Mouse (Mus musculus) forebrain, postnatal 0 days (tissue): ENCODE data around the gene Tlk1. TPM values are rescaled to one million over a fixed set of nuclear protein-coding genes. Genes with fewer than 3 reads are reported as not detected.
A peak's percentile ranks its signal among the peaks of the same experiment; 100 is the strongest.

ENCODE experiments used
- ATAC-seq: fragments of 200-750 bp; cut with Nextera tagmentation; 2 replicates; pipeline ENCODE4 v1.8.0; 2017; ENCODE audit warnings: mild to moderate bottlenecking, moderate library complexity
- DNase-seq: peaks from one replicate; pipeline ENCODE4 v3.0.0-alpha.2; 2015
- H3K27ac ChIP-seq: fragments of 300-500 bp; sonication (generic); 2 replicates; pipeline ENCODE4 v1.5.1; 2014; ENCODE audit warnings: low read depth, mild to moderate bottlenecking, antibody characterized with exemption, low read length, moderate library complexity, mixed read lengths
- H3K27me3 ChIP-seq: fragments of 300-500 bp; sonication (generic); 2 replicates; pipeline ENCODE4 v1.6.1; 2014; ENCODE audit warnings: mild to moderate bottlenecking, low read length, mixed read lengths; ENCODE audit not compliant: insufficient read depth
- H3K36me3 ChIP-seq: fragments of 300-500 bp; sonication (generic); 2 replicates; pipeline ENCODE4 v1.6.1; 2014; ENCODE audit warnings: mild to moderate bottlenecking, moderate library complexity; ENCODE audit not compliant: insufficient read depth
- H3K4me1 ChIP-seq: fragments of 300-500 bp; sonication (generic); 2 replicates; pipeline ENCODE4 v1.6.1; 2014; ENCODE audit warnings: antibody characterized with exemption; ENCODE audit not compliant: insufficient read depth
- H3K4me2 ChIP-seq: fragments of 300-500 bp; sonication (generic); 2 replicates; pipeline ENCODE4 v1.6.1; 2014; ENCODE audit warnings: low read depth, mild to moderate bottlenecking, moderate library complexity
- H3K4me3 ChIP-seq: fragments of 300-500 bp; sonication (generic); 2 replicates; pipeline ENCODE4 v1.5.1; 2014; ENCODE audit warnings: low read depth, low read length, mixed read lengths
- H3K9ac ChIP-seq: fragments of 300-500 bp; sonication (generic); 2 replicates; pipeline ENCODE4 v1.6.1; 2014; ENCODE audit warnings: mild to moderate bottlenecking
- H3K9me3 ChIP-seq: fragments of 300-500 bp; sonication (generic); 2 replicates; pipeline ENCODE4 v1.6.1; 2016; ENCODE audit warnings: low read length
- CTCF ChIP-seq: sonication (generic); IDR thresholded peaks from 2 replicates; pipeline ENCODE4 v1.5.1; 2016; ENCODE audit warnings: antibody characterized with exemption, control low read depth, low read depth
- WGBS: fragments of 180-500 bp; shearing (Covaris S2); extraction: QIAGEN DNeasy Blood & Tissue Kit; methylation state at CpG from one replicate; pipeline ENCODE4 v1.1.7; 2014; 5-methylcytosine and 5-hydroxymethylcytosine counted together
- polyA plus RNA-seq: library from polyadenylated mRNA; unstranded; fragments of >200 nt; fragmentation: Nextera tagmentation; extraction: Ambion mirVana; gene quantifications from 2 replicates; pipeline ENCODE4 v1.2.1, GENCODE M21; 2015
- total RNA-seq: library from RNA; depleted of rRNA; stranded (reverse); fragments of >200 nt; gene quantifications from 2 replicates; pipeline ENCODE4 v1.2.3, GENCODE M21; 2014

Tlk1 gene
- total and polyA plus RNA-seq, 2 experiments from 2014 or later, result 26.0 to 34.3 TPM

DNA sequence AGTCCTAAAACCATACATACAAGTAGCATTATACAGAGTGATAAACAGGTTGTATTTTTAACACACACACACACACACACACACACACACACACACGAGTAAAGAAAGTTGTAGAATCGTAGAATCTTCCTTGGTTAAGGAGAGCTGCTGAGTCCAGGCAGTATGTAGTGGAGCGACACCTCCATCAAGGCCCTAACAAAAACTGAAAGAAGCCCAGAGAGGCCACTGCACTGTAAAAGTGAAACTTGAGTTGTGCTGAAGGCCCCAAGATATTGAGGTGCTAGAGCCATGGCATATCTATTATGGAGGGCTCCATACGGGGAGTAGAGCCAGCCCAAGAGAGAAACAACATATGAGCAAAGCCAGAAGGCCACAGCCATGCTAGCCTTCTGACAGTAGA, 32.3 kb downstream of the Tlk1 start:
- H3K4me3 ChIP-seq, result no peak overlapping the region
- no peaks in the 10 kb centered on the region for H3K27me3 ChIP-seq
- ATAC-seq, result no peak
- DNase-seq, result no peak
- no peak overlapping the region for H3K27ac ChIP-seq
- H3K9me3 ChIP-seq, result no peaks in the 10 kb centered on the region
- H3K4me1 ChIP-seq, result no peaks in the 10 kb centered on the region
- no peak overlapping the region for H3K9ac ChIP-seq
- no peak overlapping the region for H3K4me2 ChIP-seq
- H3K36me3 ChIP-seq, result peaks cover 3% of the 10 kb centered on the region; the same call in 1 of the 2 replicates
- TF ChIP-seq CTCF, result no peak
- 93% methylated on average over 4 of the region's 4 CpGs for WGBS

- ATAC-seq (no peak), DNase-seq (no peak)
- no peak overlapping the region for H3K9ac ChIP-seq
- no peaks in the 10 kb centered on the region for H3K4me1 ChIP-seq
- H3K27ac ChIP-seq, result no peak overlapping the region
- H3K27me3 ChIP-seq, result no peaks in the 10 kb centered on the region
- no peak overlapping the region for H3K4me2 ChIP-seq
- WGBS, result 83% methylated on average over 2 of the region's 2 CpGs
- no peak for TF ChIP-seq CTCF
- H3K9me3 ChIP-seq, result no peaks in the 10 kb centered on the region
- H3K4me3 ChIP-seq, result no peak overlapping the region
- peaks cover 3% of the 10 kb centered on the region; the same call in 1 of the 2 replicates for H3K36me3 ChIP-seq
Observed at GRCm38 (mm10) chr2:70790246-70790645, 35.3 kb downstream of the Tlk1 start.

DNA sequence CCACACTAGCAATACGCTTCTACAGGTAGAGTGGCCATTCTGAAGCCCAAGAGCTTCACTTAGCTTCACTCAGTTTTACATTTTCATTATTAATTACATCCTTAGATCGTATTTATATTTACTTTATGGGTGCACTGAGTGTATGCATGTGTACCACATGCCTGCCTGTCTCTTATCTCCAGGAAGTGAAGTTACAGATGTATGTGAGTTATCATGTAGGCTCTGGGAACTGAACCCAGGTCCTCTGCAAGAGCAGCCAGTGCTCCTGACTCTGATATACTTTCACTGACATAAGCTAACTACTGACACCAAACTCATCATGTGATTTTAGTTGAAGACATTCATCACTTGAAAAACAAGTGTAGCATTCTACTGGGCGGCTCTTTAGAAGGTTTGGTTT, 36.2 kb downstream of the Tlk1 start:
- H3K27me3 ChIP-seq, result no peaks in the 10 kb centered on the region
- H3K4me1 ChIP-seq, result no peaks in the 10 kb centered on the region
- no peak overlapping the region for H3K27ac ChIP-seq
- no peak overlapping the region for H3K9ac ChIP-seq
- DNase-seq (no peak), ATAC-seq (no peak)
- H3K4me2 ChIP-seq, result no peak overlapping the region
- no peak overlapping the region for H3K4me3 ChIP-seq
- no peaks in the 10 kb centered on the region for H3K9me3 ChIP-seq
- H3K36me3 ChIP-seq, result no peaks in the 10 kb centered on the region
- no peak for TF ChIP-seq CTCF
- 95% methylated on average over 3 of the region's 3 CpGs for WGBS

GRCm38 (mm10) chr2:70784447-70784846, 41.1 kb downstream of the Tlk1 start:
- H3K9me3 ChIP-seq, result no peaks in the 10 kb centered on the region
- H3K4me2 ChIP-seq, result no peak overlapping the region
- no peaks in the 10 kb centered on the region for H3K27me3 ChIP-seq
- H3K36me3 ChIP-seq, result no peaks in the 10 kb centered on the region
- WGBS, result 79% methylated on average over 4 of the region's 4 CpGs
- no peak overlapping the region for H3K27ac ChIP-seq
- TF ChIP-seq CTCF, result no peak
- H3K4me3 ChIP-seq, result no peak overlapping the region
- no peak for DNase-seq
- no peaks in the 10 kb centered on the region for H3K4me1 ChIP-seq
- H3K9ac ChIP-seq, result no peak overlapping the region
- no peak for ATAC-seq

DNA sequence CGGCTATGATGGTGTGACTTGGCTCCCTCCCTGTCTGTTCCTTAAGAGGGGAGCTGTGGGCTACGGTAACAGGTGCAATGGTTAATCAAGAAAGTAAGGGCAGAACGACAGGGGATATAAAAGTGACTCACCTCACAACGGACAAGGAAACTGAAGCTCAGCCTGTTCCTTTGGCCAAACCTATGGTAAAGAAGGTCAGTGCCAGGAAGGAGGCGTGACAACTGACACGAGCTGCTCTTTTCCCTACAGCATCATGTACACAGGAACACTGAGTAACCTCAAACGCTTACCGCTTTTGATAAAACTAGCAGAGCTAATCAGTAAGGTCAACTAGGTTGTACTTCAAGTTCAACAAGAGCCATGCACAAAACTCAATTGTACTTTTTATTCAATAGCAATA, 42.0 kb downstream of the Tlk1 start:
- 87% methylated on average over 8 of the region's 8 CpGs for WGBS
- no peak overlapping the region for H3K9ac ChIP-seq
- no peak for DNase-seq

GRCm38 (mm10) chr2:70779634-70780033, 45.9 kb downstream of the Tlk1 start:
- Histone ChIP-seq H3K4me3 (no peak overlapping the region), H3K27me3 (no peaks in the 10 kb centered on the region), H3K27ac (no peak overlapping the region), H3K4me1 (no peaks in the 10 kb centered on the region), H3K36me3 (no peaks in the 10 kb centered on the region), H3K9ac (no peak overlapping the region), H3K9me3 (no peaks in the 10 kb centered on the region), H3K4me2 (no peak overlapping the region)
- DNase-seq (peak; percentile 69), ATAC-seq (peak; percentile 73; the same call in 1 of the 2 replicates)
- peak; percentile 80 for TF ChIP-seq CTCF
- 98% methylated on average over 1 of the region's 1 CpGs for WGBS

More for the DNA sequence above, 42.0 kb downstream of the Tlk1 start:
- ATAC-seq, result no peak
- TF ChIP-seq CTCF, result no peak
- H3K4me3 ChIP-seq, result no peak overlapping the region
- no peaks in the 10 kb centered on the region for H3K36me3 ChIP-seq
- H3K27ac ChIP-seq, result no peak overlapping the region
- H3K9me3 ChIP-seq, result no peaks in the 10 kb centered on the region
- no peaks in the 10 kb centered on the region for H3K4me1 ChIP-seq
- H3K4me2 ChIP-seq, result no peak overlapping the region
- H3K27me3 ChIP-seq, result no peaks in the 10 kb centered on the region

DNA sequence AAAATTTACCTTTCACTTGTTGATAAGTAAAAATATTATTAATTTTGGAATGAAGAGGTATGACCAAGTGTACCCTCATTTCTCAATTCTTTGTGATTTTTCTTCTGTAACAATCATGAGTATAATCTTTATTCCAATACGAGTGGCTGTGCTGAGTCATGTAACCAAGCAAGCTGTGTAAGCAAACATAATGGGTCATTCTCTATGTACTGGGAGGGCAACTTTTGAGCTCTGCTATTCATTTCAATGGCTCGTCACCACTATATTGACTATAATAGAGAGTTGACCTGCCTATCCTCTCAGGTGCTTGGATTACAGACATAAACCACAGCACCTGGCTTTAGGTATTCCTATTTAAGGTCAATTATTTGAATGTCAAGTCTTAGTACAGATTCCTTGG, 48.8 kb downstream of the Tlk1 start:
- WGBS, result 58% methylated on average over 2 of the region's 2 CpGs
- H3K4me3 ChIP-seq, result no peak overlapping the region
- no peak overlapping the region for H3K27ac ChIP-seq
- H3K36me3 ChIP-seq, result no peaks in the 10 kb centered on the region
- no peak overlapping the region for H3K9ac ChIP-seq
- TF ChIP-seq CTCF, result no peak
- no peaks in the 10 kb centered on the region for H3K27me3 ChIP-seq
- H3K4me1 ChIP-seq, result no peaks in the 10 kb centered on the region
- H3K9me3 ChIP-seq, result no peaks in the 10 kb centered on the region
- no peak for DNase-seq
- no peak overlapping the region for H3K4me2 ChIP-seq
- ATAC-seq, result no peak

GRCm38 (mm10) chr2:70764734-70765133, 60.8 kb downstream of the Tlk1 start:
- H3K4me2 ChIP-seq, result no peak overlapping the region
- DNase-seq, result no peak
- no peaks in the 10 kb centered on the region for H3K9me3 ChIP-seq
- no peak overlapping the region for H3K27ac ChIP-seq
- TF ChIP-seq CTCF, result no peak
- 0 out of 2 replicates have a peak, but pooled peaks cover 3% of the 10 kb centered on the region for H3K36me3 ChIP-seq
- no peak overlapping the region for H3K9ac ChIP-seq
- no peaks in the 10 kb centered on the region for H3K27me3 ChIP-seq
- no peak for ATAC-seq
- H3K4me1 ChIP-seq, result no peaks in the 10 kb centered on the region
- WGBS, result 89% methylated on average over 7 of the region's 7 CpGs
- no peak overlapping the region for H3K4me3 ChIP-seq
